Comparison of ENCODE assay signal across 14 mouse cellular contexts in genomic region chr3:146151328-146151727, GRCm38 (mm10). TPM values are rescaled to one million over a fixed set of nuclear protein-coding genes. Genes with fewer than 3 reads are reported as not detected.
"Had no signal": no experiment of that assay in that cellular context is flagged by ENCODE, and none has a peak within 500 bp of the region (broad histone marks: within the 10 kb centered on the region; RNA-seq: fewer than 3 reads in every experiment).

No protein-coding gene starts in this region.

- H3K36me3 ChIP-seq: kidney, embryonic 15.5 days; limb, embryonic 12.5 days; midbrain, embryonic 12.5 days; neural tube, embryonic 13.5 days had no signal

- H3K9me3 ChIP-seq: kidney, embryonic 15.5 days; limb, embryonic 12.5 days; megakaryocyte, embryonic 14.5 days; midbrain, embryonic 12.5 days; neural tube, embryonic 13.5 days had no signal

- ATAC-seq: hindbrain, embryonic 16.5 days; midbrain, embryonic 16.5 days had no signal

- H3K27ac ChIP-seq: kidney, embryonic 15.5 days; limb, embryonic 12.5 days; midbrain, embryonic 12.5 days; neural tube, embryonic 13.5 days had no signal

- DNase-seq: retina, postnatal 1 day; right cerebral cortex, postnatal 4 days had no signal

- H3K4me3 ChIP-seq: midbrain, embryonic 12.5 days; neural tube, embryonic 13.5 days had no signal

- H3K9ac ChIP-seq: kidney, embryonic 15.5 days; midbrain, embryonic 12.5 days had no signal

RNA-seq across cellular contexts. Expression of gene Mcoln2, which starts 1.7 kb away (rescaled TPM):
- total RNA-seq: layer of hippocampus, postnatal 25 days; left cerebral cortex, postnatal 36 days had no signal

RNA-seq across cellular contexts. Expression of gene Mcoln3, which starts 34.1 kb away (rescaled TPM):
- total RNA-seq: layer of hippocampus, postnatal 25 days; left cerebral cortex, postnatal 36 days; liver, adult 2 months had no signal
- polyA plus RNA-seq: liver, adult 2 months had no signal

RNA-seq across cellular contexts. Expression of gene Wdr63, which starts 43.4 kb away (rescaled TPM):
- polyA plus RNA-seq: kidney, adult 2 months; limb, embryonic 12.5 days; stomach, embryonic 14.5 days had no signal
